Mouse (Mus musculus): ENCODE results near the gene Isoc2a. TPM values are rescaled to one million over a fixed set of nuclear protein-coding genes. Genes with fewer than 3 reads are reported as not detected.

The Isoc2a gene
- 10.7 and 21.3 TPM in 2 replicates for polyA plus RNA-seq (2011; ENCODE audit: insufficient read depth, insufficient read length, low replicate concordance, missing spikeins)

DNA sequence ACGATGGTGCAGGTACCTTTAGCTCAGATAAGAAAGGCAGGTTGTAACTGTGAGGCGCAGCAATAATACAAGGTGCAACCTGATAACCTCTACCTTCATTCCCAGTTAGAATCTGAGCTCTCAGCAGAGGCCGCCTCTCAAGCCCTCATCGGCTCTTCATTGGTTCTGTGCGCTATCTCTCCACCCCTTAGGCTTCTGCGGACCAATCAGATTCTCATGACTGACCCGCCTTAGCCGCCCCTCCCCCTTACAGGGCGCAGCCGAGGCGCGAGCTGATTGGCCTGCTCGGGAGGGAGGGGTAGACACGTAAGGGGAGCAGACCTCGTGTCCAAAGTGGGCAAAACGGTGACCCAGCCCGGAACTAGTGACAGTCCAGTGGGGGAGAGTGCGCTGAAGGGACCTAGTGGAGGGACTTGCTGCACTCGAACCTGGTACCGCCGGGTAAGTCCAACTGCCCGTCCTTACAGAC is at the start of gene Isoc2a:
Isoc2a (plus strand) TSS at position 401 of the 469 bp plus-strand sequence.
- H3K4me3 ChIP-seq (replicated peaks; ENCODE audit: control insufficient read depth, low read depth, low read length) = peak within 1 kb of the TSS; percentile 78
- WGBS = under 1% methylated on average over 22 of the region's 22 CpGs
- no peak within 1 kb of the TSS for H3K27ac ChIP-seq (ENCODE audit: control insufficient read depth, insufficient read depth, low read depth, low read length, poor library complexity)
- no peaks in the 10 kb centered on the region; the same call in 1 of the 2 replicates for H3K4me1 ChIP-seq (ENCODE audit: control insufficient read depth, insufficient read depth, low read length)
- TF ChIP-seq CTCF (IDR thresholded peaks at IDR 0.05; ENCODE audit: control insufficient read depth, insufficient read depth, low read length) (no peak), POLR2A (IDR thresholded peaks at IDR 0.05; ENCODE audit: borderline replicate concordance, control insufficient read depth, low read depth, low read length) (peak; percentile 86; the same call in 1 of the 2 replicates)

- Histone ChIP-seq H3K4me3 (replicated peaks; ENCODE audit: control insufficient read depth, low read depth, low read length) (no peak overlapping the region), H3K27ac (ENCODE audit: control insufficient read depth, insufficient read depth, low read depth, low read length, poor library complexity) (no peak overlapping the region), H3K4me1 (ENCODE audit: control insufficient read depth, insufficient read depth, low read length) (no peaks in the 10 kb centered on the region)
- TF ChIP-seq CTCF (IDR thresholded peaks at IDR 0.05; ENCODE audit: control insufficient read depth, insufficient read depth, low read length) (no peak), POLR2A (IDR thresholded peaks at IDR 0.05; ENCODE audit: borderline replicate concordance, control insufficient read depth, low read depth, low read length) (no peak)
- 13% methylated on average over 12 of the region's 12 CpGs for WGBS
These were observed 46.5 kb upstream of the Isoc2a start for GRCm38 (mm10) chr7:4830476-4830875.

DNA sequence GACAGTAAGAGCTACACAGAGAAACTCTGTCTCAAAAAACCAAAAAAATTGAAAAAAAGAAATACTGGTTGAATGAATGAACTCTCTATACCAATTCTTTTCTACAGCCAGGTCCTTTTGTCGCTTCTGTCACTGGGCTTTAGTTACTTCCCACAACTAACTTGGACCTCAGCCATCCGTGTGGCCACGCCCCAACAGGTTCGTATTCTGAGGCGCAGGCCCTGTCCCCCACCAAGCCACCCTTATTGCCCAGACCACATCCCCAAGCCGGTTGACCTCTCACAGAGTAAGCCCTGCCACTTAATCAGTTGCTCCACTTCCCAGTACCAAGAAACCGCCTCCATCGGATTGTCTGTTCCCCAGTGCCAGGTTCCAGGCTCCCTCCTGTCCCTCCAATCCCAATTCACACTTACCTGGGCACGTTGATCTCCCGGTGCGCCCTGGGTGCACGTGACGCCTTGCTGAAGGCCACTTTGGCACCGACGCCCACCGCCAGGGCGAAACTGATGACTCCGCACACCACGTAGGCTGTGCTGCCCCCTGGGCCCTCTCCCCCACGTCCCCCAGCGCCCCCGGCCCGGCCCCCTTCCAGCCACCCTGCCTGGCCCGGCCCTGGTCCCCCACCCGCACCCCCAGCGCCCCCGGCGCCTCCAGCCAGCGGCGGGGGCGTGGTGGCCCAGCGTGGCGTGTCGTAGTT is 41.2 kb upstream of the Isoc2a start:
- Histone ChIP-seq H3K27ac (ENCODE audit: control insufficient read depth, insufficient read depth, low read depth, low read length, poor library complexity) (no peak overlapping the region), H3K4me1 (ENCODE audit: control insufficient read depth, insufficient read depth, low read length) (no peaks in the 10 kb centered on the region), H3K4me3 (replicated peaks; ENCODE audit: control insufficient read depth, low read depth, low read length) (no peak overlapping the region)
- 2% methylated on average over 34 of the region's 34 CpGs for WGBS
- TF ChIP-seq CTCF (IDR thresholded peaks at IDR 0.05; ENCODE audit: control insufficient read depth, insufficient read depth, low read length) (no peak), POLR2A (IDR thresholded peaks at IDR 0.05; ENCODE audit: borderline replicate concordance, control insufficient read depth, low read depth, low read length) (no peak)

- H3K4me1 ChIP-seq (ENCODE audit: control insufficient read depth, insufficient read depth, low read length) = no peaks in the 10 kb centered on the region
- no peak overlapping the region for H3K4me3 ChIP-seq (replicated peaks; ENCODE audit: control insufficient read depth, low read depth, low read length)
- H3K27ac ChIP-seq (ENCODE audit: control insufficient read depth, insufficient read depth, low read depth, low read length, poor library complexity) = no peak overlapping the region; the same call in 1 of the 2 replicates
- WGBS = under 1% methylated on average over 51 of the region's 51 CpGs
- TF ChIP-seq CTCF (IDR thresholded peaks at IDR 0.05; ENCODE audit: control insufficient read depth, insufficient read depth, low read length) = peak; percentile 24; the same call in 1 of the 2 replicates
- TF ChIP-seq POLR2A (IDR thresholded peaks at IDR 0.05; ENCODE audit: borderline replicate concordance, control insufficient read depth, low read depth, low read length) = no peak
These were observed 40.6 kb upstream of the Isoc2a start for GRCm38 (mm10) chr7:4836351-4836792.

GRCm38 (mm10) chr7:4837639-4838038 is 39.3 kb upstream of the Isoc2a start:
- Histone ChIP-seq H3K27ac (ENCODE audit: control insufficient read depth, insufficient read depth, low read depth, low read length, poor library complexity) (no peak overlapping the region), H3K4me1 (ENCODE audit: control insufficient read depth, insufficient read depth, low read length) (no peaks in the 10 kb centered on the region), H3K4me3 (replicated peaks; ENCODE audit: control insufficient read depth, low read depth, low read length) (no peak overlapping the region)
- 13% methylated on average over 1 of the region's 1 CpGs for WGBS
- no peak for TF ChIP-seq CTCF (IDR thresholded peaks at IDR 0.05; ENCODE audit: control insufficient read depth, insufficient read depth, low read length)
- TF ChIP-seq POLR2A (IDR thresholded peaks at IDR 0.05; ENCODE audit: borderline replicate concordance, control insufficient read depth, low read depth, low read length) = no peak

DNA sequence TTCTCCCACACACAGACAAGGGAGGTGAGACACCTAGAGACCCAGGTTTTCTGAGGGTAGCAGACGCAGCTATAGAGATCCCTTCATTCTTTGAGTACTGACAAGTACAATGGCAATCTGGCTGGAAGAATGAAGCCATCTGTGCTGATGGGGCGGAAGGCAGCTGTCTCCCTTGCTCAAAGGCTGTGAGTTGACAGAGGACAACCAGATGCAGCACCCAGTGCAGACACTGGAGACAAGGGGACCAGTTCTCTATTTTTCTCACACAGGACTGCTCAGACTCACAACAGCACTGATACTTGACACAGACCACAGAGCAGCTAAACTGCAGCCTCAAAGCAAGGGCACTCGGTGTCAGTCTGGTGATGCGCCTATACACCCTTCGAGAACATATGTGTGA is 34.9 kb upstream of the Isoc2a start:
- Histone ChIP-seq H3K4me1 (ENCODE audit: control insufficient read depth, insufficient read depth, low read length) (no peaks in the 10 kb centered on the region), H3K4me3 (replicated peaks; ENCODE audit: control insufficient read depth, low read depth, low read length) (no peak overlapping the region), H3K27ac (ENCODE audit: control insufficient read depth, insufficient read depth, low read depth, low read length, poor library complexity) (no peak overlapping the region)
- TF ChIP-seq CTCF (IDR thresholded peaks at IDR 0.05; ENCODE audit: control insufficient read depth, insufficient read depth, low read length) (no peak), POLR2A (IDR thresholded peaks at IDR 0.05; ENCODE audit: borderline replicate concordance, control insufficient read depth, low read depth, low read length) (no peak)
- WGBS = 59% methylated on average over 5 of the region's 5 CpGs

GRCm38 (mm10) chr7:4842634-4843131 is 34.3 kb upstream of the Isoc2a start:
- WGBS = 4% methylated on average over 16 of the region's 16 CpGs
- H3K4me1 ChIP-seq (ENCODE audit: control insufficient read depth, insufficient read depth, low read length) = no peaks in the 10 kb centered on the region
- TF ChIP-seq CTCF (IDR thresholded peaks at IDR 0.05; ENCODE audit: control insufficient read depth, insufficient read depth, low read length) (no peak), POLR2A (IDR thresholded peaks at IDR 0.05; ENCODE audit: borderline replicate concordance, control insufficient read depth, low read depth, low read length) (no peak)
- H3K4me3 ChIP-seq (replicated peaks; ENCODE audit: control insufficient read depth, low read depth, low read length) = no peak overlapping the region
- H3K27ac ChIP-seq (ENCODE audit: control insufficient read depth, insufficient read depth, low read depth, low read length, poor library complexity) = no peak overlapping the region

DNA sequence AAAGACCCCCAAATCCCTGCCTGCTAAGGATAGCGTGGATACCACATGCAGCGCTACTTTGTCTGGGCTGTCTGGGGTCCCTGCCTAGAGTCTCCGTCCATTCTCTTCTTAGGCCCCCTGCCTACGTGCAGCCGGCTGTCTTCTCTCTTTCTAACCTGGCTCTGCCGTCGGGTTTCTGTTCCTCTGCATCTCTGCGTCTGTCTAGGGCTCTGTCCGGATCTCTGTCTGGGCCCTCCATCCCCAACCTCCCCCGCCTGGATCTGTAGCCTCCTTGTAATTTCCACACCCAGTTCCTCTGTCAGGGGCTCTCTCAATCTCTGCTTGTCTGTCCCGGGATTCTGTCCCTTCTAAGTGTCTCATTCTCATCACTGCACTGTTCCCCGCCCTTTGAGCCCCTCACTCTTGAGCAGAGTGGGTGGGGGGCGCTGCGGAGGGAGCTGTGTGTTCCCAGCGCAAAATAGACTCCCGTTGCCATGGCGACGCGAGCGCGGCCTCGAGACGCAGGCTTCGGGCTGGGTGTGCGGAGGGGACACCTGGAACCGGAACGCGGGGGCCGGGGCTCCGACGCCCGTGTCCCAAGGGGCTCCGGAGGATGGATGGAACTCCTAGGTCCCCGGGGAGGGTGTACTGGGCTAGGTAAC is 33.2 kb upstream of the Isoc2a start:
- no peaks in the 10 kb centered on the region for H3K4me1 ChIP-seq (ENCODE audit: control insufficient read depth, insufficient read depth, low read length)
- H3K4me3 ChIP-seq (replicated peaks; ENCODE audit: control insufficient read depth, low read depth, low read length) = no peak overlapping the region
- TF ChIP-seq POLR2A (IDR thresholded peaks at IDR 0.05; ENCODE audit: borderline replicate concordance, control insufficient read depth, low read depth, low read length) (no peak), CTCF (IDR thresholded peaks at IDR 0.05; ENCODE audit: control insufficient read depth, insufficient read depth, low read length) (no peak)
- no peak overlapping the region for H3K27ac ChIP-seq (ENCODE audit: control insufficient read depth, insufficient read depth, low read depth, low read length, poor library complexity)
- 5% methylated on average over 34 of the region's 34 CpGs for WGBS

Data from bone marrow, adult 2 months (tissue).